Mouse (Mus musculus) limb, embryonic 13.5 days (tissue): ENCODE measurements around the gene Cdsn. TPM values are rescaled to one million over a fixed set of nuclear protein-coding genes. Genes with fewer than 3 reads are reported as not detected.

Source experiments
- ATAC-seq: fragments of 200-750 bp; cut with Nextera tagmentation; 2 replicates; pipeline ENCODE4 v1.8.0; 2017; ENCODE audit warnings: low read depth, moderate number of reproducible peaks, moderate TSS enrichment; ENCODE audit not compliant: low FRiP score
- H3K27ac ChIP-seq: fragments of 300-500 bp; sonication (generic); 2 replicates; pipeline ENCODE4 v1.5.1; 2015; ENCODE audit warnings: inconsistent platforms, mild to moderate bottlenecking, moderate library complexity
- H3K27me3 ChIP-seq: fragments of 300-500 bp; sonication (generic); 2 replicates; pipeline ENCODE4 v1.6.1; 2015; ENCODE audit warnings: mild to moderate bottlenecking, inconsistent platforms
- H3K36me3 ChIP-seq: fragments of 300-500 bp; sonication (generic); 2 replicates; pipeline ENCODE4 v1.6.1; 2015; ENCODE audit warnings: inconsistent platforms, mild to moderate bottlenecking, moderate library complexity
- H3K4me1 ChIP-seq: fragments of 300-500 bp; sonication (generic); 2 replicates; pipeline ENCODE4 v1.6.1; 2015; ENCODE audit warnings: inconsistent platforms
- H3K4me2 ChIP-seq: fragments of 300-500 bp; sonication (generic); replicated peaks from 2 replicates; pipeline ENCODE4 v1.6.1; 2015; ENCODE audit warnings: inconsistent platforms, mild to moderate bottlenecking, moderate library complexity
- H3K4me3 ChIP-seq: fragments of 300-500 bp; sonication (generic); 2 replicates; pipeline ENCODE4 v1.5.1; 2015; ENCODE audit warnings: moderate library complexity, mild to moderate bottlenecking, inconsistent platforms
- H3K9ac ChIP-seq: fragments of 300-500 bp; sonication (generic); 2 replicates; pipeline ENCODE4 v1.6.1; 2015; ENCODE audit warnings: mild to moderate bottlenecking, inconsistent platforms
- H3K9me3 ChIP-seq: fragments of 300-500 bp; sonication (generic); 2 replicates; pipeline ENCODE4 v1.6.1; 2016; ENCODE audit warnings: inconsistent platforms
- WGBS: fragments of 180-500 bp; shearing (Covaris S2); methylation state at CpG from one replicate; pipeline ENCODE4 v1.1.7; 2015; 5-methylcytosine and 5-hydroxymethylcytosine counted together
- polyA plus RNA-seq: library from polyadenylated mRNA; unstranded; fragments of >200 nt; fragmentation: Nextera tagmentation; extraction: Ambion mirVana; gene quantifications from 2 replicates; pipeline ENCODE4 v1.2.1, GENCODE M21; 2015

Gene Cdsn
- polyA plus RNA-seq, 1 experiment from 2014 or later: 0.06 TPM

DNA sequence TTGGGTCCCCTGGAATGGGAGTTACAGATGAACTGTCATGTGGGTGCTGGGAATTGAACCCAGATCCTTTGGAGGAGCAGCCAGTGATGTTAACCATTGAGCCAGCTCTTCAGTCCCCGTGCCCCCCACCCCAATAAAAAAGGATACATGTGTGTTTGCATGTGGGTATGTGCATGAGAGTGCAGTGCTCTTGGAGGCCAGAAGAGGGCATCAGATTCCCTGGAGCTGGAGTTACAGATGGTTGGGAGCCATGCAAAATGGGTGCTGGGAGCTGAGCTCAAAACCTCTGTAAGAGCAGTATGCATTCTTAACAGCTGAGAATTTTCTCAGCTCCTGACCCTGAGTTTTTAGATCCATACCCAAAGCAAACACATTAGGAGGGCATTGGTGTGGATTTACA lies 35.4 kb downstream of the Cdsn start:
- Histone ChIP-seq H3K4me3 (no peak overlapping the region), H3K27ac (no peak overlapping the region), H3K36me3 (no peaks in the 10 kb centered on the region), H3K9me3 (peaks cover 3% of the 10 kb centered on the region; the same call in 1 of the 2 replicates), H3K4me2 (no peak overlapping the region), H3K9ac (no peak overlapping the region), H3K4me1 (0 out of 2 replicates have a peak, but pooled peaks cover 5% of the 10 kb centered on the region), H3K27me3 (0 out of 2 replicates have a peak, but pooled peaks cover 2% of the 10 kb centered on the region)
- 74% methylated on average over 1 of the region's 1 CpGs for WGBS
- ATAC-seq: no peak

DNA sequence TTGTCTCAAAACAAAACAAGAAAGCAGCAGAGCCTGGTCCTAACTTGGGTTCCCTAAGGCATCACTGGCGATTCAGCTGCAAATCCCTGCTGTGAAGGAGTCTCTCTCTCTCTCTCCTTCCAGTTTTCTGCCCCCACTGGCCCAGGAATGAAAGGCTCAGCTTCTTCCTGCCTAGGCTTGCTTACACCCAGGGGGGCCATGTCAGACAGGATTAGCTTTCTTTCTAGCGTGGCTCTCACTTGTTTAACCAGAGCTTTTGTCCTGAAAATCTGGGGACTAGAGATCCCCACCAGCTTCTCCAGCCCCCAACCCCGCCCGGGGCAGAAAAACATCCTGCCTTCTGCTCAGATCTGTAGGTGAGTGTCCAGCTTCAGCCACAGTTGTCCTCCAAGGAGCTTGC lies 36.5 kb downstream of the Cdsn start:
- Histone ChIP-seq H3K36me3 (no peaks in the 10 kb centered on the region), H3K4me1 (0 out of 2 replicates have a peak, but pooled peaks cover 5% of the 10 kb centered on the region), H3K9ac (no peak overlapping the region), H3K4me3 (no peak overlapping the region), H3K27me3 (0 out of 2 replicates have a peak, but pooled peaks cover 4% of the 10 kb centered on the region), H3K4me2 (no peak overlapping the region), H3K9me3 (peaks cover 3% of the 10 kb centered on the region; the same call in 1 of the 2 replicates), H3K27ac (no peak overlapping the region)
- ATAC-seq: no peak
- WGBS: 41% methylated on average over 4 of the region's 4 CpGs

DNA sequence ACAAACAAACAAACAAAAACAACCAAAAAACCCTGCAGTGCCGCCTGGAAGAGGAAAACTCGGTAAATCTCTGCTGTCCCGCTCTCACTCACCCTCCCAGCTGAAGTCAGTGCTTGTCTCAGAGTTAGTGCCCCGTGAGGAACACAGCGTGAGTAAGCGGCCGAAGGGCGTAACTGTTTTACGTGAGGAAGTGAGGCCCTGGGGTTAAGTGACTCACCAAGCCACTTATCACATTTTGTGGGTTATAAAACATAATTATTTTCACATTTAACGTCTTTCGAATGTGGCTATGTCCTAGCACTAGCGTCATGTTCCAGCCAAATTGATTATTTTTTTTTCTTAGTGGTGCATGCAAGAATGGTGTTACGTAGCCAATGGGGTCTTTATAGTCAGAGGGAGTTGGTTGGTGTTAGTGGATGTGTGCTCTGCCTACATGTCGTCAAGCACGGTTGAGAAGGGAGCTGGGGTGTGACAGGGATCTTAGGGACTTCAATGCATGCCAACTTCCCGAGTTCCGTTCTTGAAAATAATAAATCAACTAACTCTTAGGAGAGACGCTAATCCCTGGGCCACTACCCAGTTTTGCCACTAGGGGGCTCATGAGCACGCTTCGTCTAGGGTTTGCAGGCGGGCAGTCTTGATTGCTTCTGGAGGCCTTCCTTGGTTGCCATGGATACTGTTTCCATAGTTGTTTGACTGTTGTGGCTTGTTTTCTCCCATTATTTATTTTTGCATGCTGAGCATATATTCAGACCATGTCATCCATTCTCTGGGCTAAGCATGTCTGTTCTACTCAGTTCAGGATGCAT lies 38.7 kb downstream of the Cdsn start:
- Histone ChIP-seq H3K9ac (no peak overlapping the region), H3K27ac (no peak overlapping the region), H3K9me3 (peaks cover 3% of the 10 kb centered on the region; the same call in 1 of the 2 replicates), H3K27me3 (0 out of 2 replicates have a peak, but pooled peaks cover 4% of the 10 kb centered on the region), H3K4me1 (0 out of 2 replicates have a peak, but pooled peaks cover 5% of the 10 kb centered on the region), H3K4me2 (peak overlapping the region; percentile 45), H3K4me3 (no peak overlapping the region), H3K36me3 (no peaks in the 10 kb centered on the region)
- WGBS: 34% methylated on average over 21 of the region's 21 CpGs
- peak; percentile 78 for ATAC-seq

DNA sequence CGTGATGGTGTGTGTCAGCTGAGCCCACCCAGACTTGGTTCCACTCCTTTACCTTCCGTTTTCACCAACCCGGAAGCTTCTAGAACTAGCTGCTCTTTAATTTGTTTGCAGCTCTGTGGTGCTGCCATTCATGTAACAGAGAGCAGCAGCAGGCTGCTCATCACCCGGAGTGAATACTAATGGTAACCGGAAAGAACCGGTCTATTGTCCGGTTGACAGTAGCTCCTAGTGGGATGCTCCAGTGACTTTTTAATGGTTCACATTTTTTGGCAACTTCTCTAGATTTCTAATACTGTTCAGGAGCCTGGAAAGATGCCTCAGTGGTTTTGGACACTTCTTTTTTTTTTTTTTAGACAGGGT lies 39.3 kb downstream of the Cdsn start:
- H3K4me2 ChIP-seq: no peak overlapping the region
- 95% methylated on average over 7 of the region's 7 CpGs for WGBS
- no peak overlapping the region for H3K27ac ChIP-seq
- 0 out of 2 replicates have a peak, but pooled peaks cover 4% of the 10 kb centered on the region for H3K27me3 ChIP-seq
- no peak overlapping the region for H3K9ac ChIP-seq
- H3K4me3 ChIP-seq: no peak overlapping the region
- no peak for ATAC-seq
- peaks cover 3% of the 10 kb centered on the region; the same call in 1 of the 2 replicates for H3K9me3 ChIP-seq
- H3K4me1 ChIP-seq: 0 out of 2 replicates have a peak, but pooled peaks cover 5% of the 10 kb centered on the region
- H3K36me3 ChIP-seq: no peaks in the 10 kb centered on the region

DNA sequence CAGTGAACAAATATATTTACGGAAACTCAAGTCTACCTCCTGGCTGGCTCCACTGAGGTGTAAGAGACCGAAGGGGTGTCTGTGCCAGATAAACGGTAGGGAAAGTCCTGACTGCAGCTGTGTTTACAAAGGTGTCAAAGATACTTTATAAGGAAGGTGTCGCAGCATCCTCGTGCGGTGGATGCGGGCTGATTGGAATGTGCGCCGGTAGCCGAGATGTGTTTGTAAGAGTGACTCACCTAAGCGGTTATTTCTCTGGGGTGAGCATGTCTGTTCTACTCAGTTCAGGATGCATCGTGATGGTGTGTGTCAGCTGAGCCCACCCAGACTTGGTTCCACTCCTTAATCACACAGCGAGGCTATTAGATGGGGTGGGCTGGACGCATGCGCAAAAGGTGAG lies 39.8 kb downstream of the Cdsn start:
- no peak for ATAC-seq
- H3K27me3 ChIP-seq: 0 out of 2 replicates have a peak, but pooled peaks cover 4% of the 10 kb centered on the region

DNA sequence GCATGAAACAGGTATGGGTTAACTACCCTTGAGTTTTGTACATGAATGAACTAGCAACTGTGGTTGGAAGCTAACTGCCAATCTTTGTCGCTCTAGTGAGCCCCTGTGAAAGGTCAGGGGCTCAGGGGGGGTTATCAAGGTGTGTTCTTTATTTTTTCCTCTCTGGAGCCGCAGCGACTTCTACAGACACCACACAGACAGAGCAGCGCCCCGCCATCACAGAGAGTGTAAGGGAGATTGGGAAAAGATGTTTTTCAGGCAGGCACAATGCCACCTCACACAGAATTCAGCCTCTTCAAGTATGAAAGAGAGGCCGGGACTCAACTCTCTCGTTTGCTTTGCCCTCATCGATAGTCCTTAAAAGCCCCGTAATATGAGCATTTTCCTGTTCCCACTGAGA lies 40.2 kb downstream of the Cdsn start:
- Histone ChIP-seq H3K27me3 (0 out of 2 replicates have a peak, but pooled peaks cover 4% of the 10 kb centered on the region), H3K27ac (no peak overlapping the region), H3K4me2 (no peak overlapping the region), H3K4me3 (no peak overlapping the region), H3K36me3 (no peaks in the 10 kb centered on the region), H3K9ac (no peak overlapping the region), H3K9me3 (peaks cover 3% of the 10 kb centered on the region; the same call in 1 of the 2 replicates), H3K4me1 (0 out of 2 replicates have a peak, but pooled peaks cover 5% of the 10 kb centered on the region)
- WGBS: 82% methylated on average over 9 of the region's 9 CpGs
- no peak for ATAC-seq

More for the DNA sequence above, 39.8 kb downstream of the Cdsn start:
- H3K4me2 ChIP-seq: no peak overlapping the region
- no peak overlapping the region for H3K27ac ChIP-seq
- WGBS: 91% methylated on average over 15 of the region's 15 CpGs
- 0 out of 2 replicates have a peak, but pooled peaks cover 5% of the 10 kb centered on the region for H3K4me1 ChIP-seq
- no peak overlapping the region for H3K4me3 ChIP-seq
- H3K36me3 ChIP-seq: no peaks in the 10 kb centered on the region
- peaks cover 3% of the 10 kb centered on the region; the same call in 1 of the 2 replicates for H3K9me3 ChIP-seq
- no peak overlapping the region for H3K9ac ChIP-seq

DNA sequence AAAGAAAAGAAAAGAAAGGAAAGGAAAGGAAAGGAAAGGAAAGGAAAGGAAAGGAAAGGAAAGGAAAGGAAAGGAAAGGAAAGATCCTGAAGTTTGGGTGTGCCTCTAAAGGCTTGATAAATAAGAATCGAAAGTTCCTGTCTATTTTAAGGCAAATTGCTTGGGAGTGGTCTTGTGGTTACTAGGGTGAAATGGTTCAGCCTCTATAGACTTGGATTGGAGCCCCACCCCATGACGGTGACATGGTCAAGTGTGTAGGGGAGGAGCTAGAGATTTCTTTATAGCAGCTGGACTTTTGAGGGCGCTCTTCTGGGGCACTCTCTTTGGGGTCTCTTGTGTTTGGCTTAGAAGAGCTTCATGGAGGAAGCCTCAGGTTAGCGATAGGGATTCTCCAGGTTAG lies 41.9 kb downstream of the Cdsn start:
- H3K9ac ChIP-seq: no peak overlapping the region
- no peak overlapping the region for H3K4me2 ChIP-seq
- 0 out of 2 replicates have a peak, but pooled peaks cover 5% of the 10 kb centered on the region for H3K4me1 ChIP-seq
- H3K4me3 ChIP-seq: no peak overlapping the region
- no peaks in the 10 kb centered on the region for H3K36me3 ChIP-seq
- H3K27ac ChIP-seq: no peak overlapping the region
- ATAC-seq: no peak
- WGBS: 41% methylated on average over 4 of the region's 4 CpGs
- H3K9me3 ChIP-seq: no peaks in the 10 kb centered on the region
- H3K27me3 ChIP-seq: 0 out of 2 replicates have a peak, but pooled peaks cover 4% of the 10 kb centered on the region

DNA sequence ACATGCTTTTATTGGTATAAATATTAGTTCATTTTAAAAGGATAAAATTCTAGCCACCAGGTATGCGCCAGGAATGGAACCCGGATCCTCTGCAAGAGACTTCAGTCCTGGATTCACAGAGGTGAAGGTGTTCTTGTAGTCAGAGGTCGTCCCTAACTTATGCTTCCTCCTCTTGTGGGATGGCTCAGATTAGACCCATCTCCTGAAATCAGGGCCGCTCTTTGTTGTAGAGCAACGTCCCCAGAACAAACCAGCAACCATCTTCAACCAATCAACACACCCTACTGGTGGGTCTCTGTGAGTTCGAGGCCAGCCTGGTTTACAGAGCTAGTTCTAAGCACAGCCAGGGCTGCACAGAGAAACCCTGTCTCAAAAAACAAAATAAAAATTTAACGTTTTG lies 42.5 kb downstream of the Cdsn start:
- 84% methylated on average over 7 of the region's 7 CpGs for WGBS
- no peak for ATAC-seq
- no peak overlapping the region for H3K27ac ChIP-seq
- no peaks in the 10 kb centered on the region for H3K9me3 ChIP-seq
- no peak overlapping the region for H3K4me3 ChIP-seq
- 0 out of 2 replicates have a peak, but pooled peaks cover 5% of the 10 kb centered on the region for H3K4me1 ChIP-seq
- no peak overlapping the region for H3K4me2 ChIP-seq
- H3K36me3 ChIP-seq: no peaks in the 10 kb centered on the region
- H3K9ac ChIP-seq: no peak overlapping the region
- H3K27me3 ChIP-seq: 0 out of 2 replicates have a peak, but pooled peaks cover 4% of the 10 kb centered on the region

DNA sequence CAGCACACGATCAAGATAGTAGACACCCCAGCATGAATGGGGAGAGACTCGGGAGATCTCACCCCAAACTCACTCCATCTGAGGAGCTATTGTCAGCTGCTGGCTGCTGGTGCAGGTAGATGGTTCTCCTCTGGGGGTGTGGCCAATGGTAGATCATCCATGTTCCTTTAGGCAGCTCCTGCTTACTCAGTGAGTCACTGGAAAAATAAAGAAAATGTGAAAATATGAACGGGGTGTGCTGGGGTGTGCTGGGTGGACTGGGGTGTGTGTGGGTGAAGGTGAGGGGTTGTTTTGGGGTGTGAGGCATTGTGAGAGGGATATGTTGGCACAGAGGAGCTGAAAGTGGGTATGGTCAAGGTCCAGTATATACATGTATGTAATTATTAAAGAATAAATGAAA lies 45.5 kb downstream of the Cdsn start:
- no peaks in the 10 kb centered on the region for H3K9me3 ChIP-seq
- no peak for ATAC-seq
- no peaks in the 10 kb centered on the region for H3K4me1 ChIP-seq
- no peak overlapping the region for H3K4me3 ChIP-seq
- no peak overlapping the region for H3K27ac ChIP-seq
- WGBS: 88% methylated on average over 3 of the region's 3 CpGs
- no peak overlapping the region for H3K9ac ChIP-seq
- no peak overlapping the region for H3K4me2 ChIP-seq
- 0 out of 2 replicates have a peak, but pooled peaks cover 4% of the 10 kb centered on the region for H3K27me3 ChIP-seq
- no peaks in the 10 kb centered on the region for H3K36me3 ChIP-seq

DNA sequence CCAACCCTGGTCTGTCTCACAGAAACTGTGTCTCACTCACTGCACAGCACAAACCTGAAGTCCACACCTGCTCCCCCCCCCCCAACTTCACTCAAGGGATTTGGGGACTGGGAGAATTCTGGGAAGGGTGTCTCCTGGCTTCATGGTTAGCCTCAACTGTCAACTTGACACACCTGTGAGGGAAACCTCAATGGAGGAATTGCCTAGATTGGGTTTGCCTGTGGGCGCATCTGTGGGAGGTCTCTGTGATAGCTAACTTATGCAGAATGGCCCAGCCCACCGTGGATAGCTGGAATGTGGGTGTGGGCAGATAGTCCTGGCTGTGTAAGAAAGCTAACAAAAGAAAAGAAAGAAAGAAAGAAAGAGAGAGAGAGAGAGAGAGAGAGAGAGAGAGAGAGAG lies 49.3 kb downstream of the Cdsn start, which contains the start of gene Sfta2:
TSS of gene Sfta2 (plus strand) at position 301 of the 400 bp plus-strand sequence.
- ATAC-seq: no peak
- 64% methylated on average over 2 of the region's 2 CpGs for WGBS
- Histone ChIP-seq H3K4me1 (no peaks in the 10 kb centered on the region), H3K9ac (no peak within 1 kb of the TSS), H3K36me3 (no peaks in the 10 kb centered on the region), H3K27me3 (0 out of 2 replicates have a peak, but pooled peaks cover 4% of the 10 kb centered on the region), H3K9me3 (no peaks in the 10 kb centered on the region), H3K27ac (no peak within 1 kb of the TSS), H3K4me2 (no peak within 1 kb of the TSS), H3K4me3 (no peak within 1 kb of the TSS)

DNA sequence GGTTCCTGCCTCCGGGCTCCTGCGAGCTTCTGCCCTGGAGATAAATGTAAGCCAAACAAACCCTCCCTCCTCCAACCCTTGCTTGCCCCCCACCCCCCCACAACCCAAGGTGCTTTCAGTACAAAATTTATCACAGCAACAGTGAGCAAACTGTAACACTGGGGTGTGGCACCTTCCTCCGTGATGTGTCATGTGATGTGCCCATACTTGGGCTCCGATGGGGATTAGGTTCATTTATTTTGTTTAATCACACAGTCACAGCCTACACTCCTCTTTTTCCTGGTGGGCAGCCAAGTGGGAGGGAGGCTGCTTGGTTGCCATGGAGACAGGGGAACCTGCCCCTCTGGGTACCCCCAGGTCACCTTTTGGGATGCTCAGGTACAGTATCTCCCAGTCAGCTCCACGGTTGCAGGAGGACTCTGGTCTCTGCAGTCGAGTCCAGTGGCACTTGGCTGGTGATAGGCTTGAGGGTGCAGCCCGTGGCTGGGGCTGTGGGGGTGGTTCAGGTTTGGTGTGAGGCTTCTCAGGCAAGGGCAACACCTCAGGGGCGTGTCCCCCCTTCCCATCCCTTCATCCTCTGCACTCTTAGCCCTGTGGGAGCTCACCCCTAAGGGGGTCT lies 49.9 kb downstream of the Cdsn start:
- Histone ChIP-seq H3K9me3 (no peaks in the 10 kb centered on the region; the same call in 1 of the 2 replicates), H3K27ac (no peak overlapping the region), H3K4me2 (no peak overlapping the region), H3K27me3 (0 out of 2 replicates have a peak, but pooled peaks cover 4% of the 10 kb centered on the region), H3K36me3 (no peaks in the 10 kb centered on the region), H3K4me3 (no peak overlapping the region), H3K4me1 (no peaks in the 10 kb centered on the region), H3K9ac (no peak overlapping the region)
- 57% methylated on average over 8 of the region's 8 CpGs for WGBS
- no peak for ATAC-seq
